Mouse (Mus musculus) CH12.LX (cell line): ENCODE measurements at regions not wholly inside any gene's neighbourhood (a gene's known extent, or its start where the extent isn't known, plus 50 kb on each side); places are given as distances from the start of the nearest gene placed in this dataset.

Source experiments
- DNase-seq: peaks from one replicate; pipeline ENCODE4 v3.0.0-alpha.2; 2013; ENCODE audit errors: extremely low read depth
- H3K27ac ChIP-seq: 2 replicates; pipeline ENCODE4 v1.5.1; 2012; ENCODE audit warnings: low read depth, mild to moderate bottlenecking, control low read depth, moderate library complexity; ENCODE audit not compliant: insufficient read depth
- H3K27me3 ChIP-seq: replicated peaks from 2 replicates; pipeline ENCODE3; 2012; ENCODE audit warnings: inconsistent platforms
- H3K36me3 ChIP-seq, 2 experiments: replicated peaks in 1 of 2; 2 replicates each; pipeline versions ENCODE3 to v1.6.1; 2012; ENCODE audit warnings: inconsistent platforms in 1 of 2, low read length in 1 of 2, mild to moderate bottlenecking in 1 of 2, mixed read lengths in 1 of 2, moderate library complexity in 1 of 2; ENCODE audit not compliant: control insufficient read depth in 1 of 2, insufficient read depth in 1 of 2
- H3K4me1 ChIP-seq, 2 experiments: 2 replicates each; pipeline ENCODE4 v1.6.1; 2012; ENCODE audit warnings: inconsistent platforms in 1 of 2, moderate library complexity in 1 of 2; ENCODE audit not compliant: insufficient read depth in 2 of 2, control insufficient read depth in 1 of 2
- H3K4me2 ChIP-seq: 2 replicates; pipeline ENCODE4 v1.6.1; 2012; ENCODE audit warnings: low read depth, mild to moderate bottlenecking, control low read depth; ENCODE audit not compliant: poor library complexity, insufficient read depth, severe bottlenecking
- H3K4me3 ChIP-seq, 3 experiments: fragments of 150-350 bp in 1 of 3; sonication (generic) in 1 of 3; replicated peaks in 1 of 3; 2 replicates each; pipeline versions ENCODE3 to v1.5.1; 2011 to 2012; ENCODE audit warnings: low read depth in 2 of 3, low read length in 2 of 3, mild to moderate bottlenecking in 2 of 3, moderate library complexity in 2 of 3, control low read depth in 1 of 3, improper control_type of control experiment in 1 of 3, inconsistent platforms in 1 of 3, mixed read lengths in 1 of 3; ENCODE audit not compliant: poor library complexity in 1 of 3
- H3K79me2 ChIP-seq: replicated peaks from 2 replicates; pipeline ENCODE4 v1.6.1; 2012; ENCODE audit warnings: mild to moderate bottlenecking, moderate library complexity; ENCODE audit not compliant: control insufficient read depth, poor library complexity, insufficient read depth, severe bottlenecking; ENCODE audit errors: extremely low read depth
- H3K9ac ChIP-seq: 2 replicates; pipeline ENCODE4 v1.6.1; 2012; ENCODE audit warnings: low read depth, mild to moderate bottlenecking, control low read depth, moderate library complexity; ENCODE audit not compliant: insufficient read depth
- H3K9me3 ChIP-seq: replicated peaks from 2 replicates; pipeline ENCODE3; 2012; ENCODE audit warnings: low read length, inconsistent platforms, mixed read lengths
- CHD1 ChIP-seq: IDR thresholded peaks from 2 replicates; pipeline ENCODE4 v1.6.1; 2012; ENCODE audit warnings: low read depth, low read length, improper control_type of control experiment, inconsistent platforms
- CHD2 ChIP-seq: IDR thresholded peaks from 2 replicates; pipeline ENCODE4 v1.6.1; 2011; ENCODE audit warnings: low read length, improper control_type of control experiment
- CTCF ChIP-seq, 2 experiments: IDR thresholded peaks in 1 of 2; conservative IDR thresholded peaks in 1 of 2; 2 replicates each; pipeline ENCODE4 v1.5.1; 2011 to 2012; ENCODE audit warnings: low read depth in 2 of 2, low read length in 2 of 2, improper control_type of control experiment in 1 of 2, inconsistent platforms in 1 of 2, mild to moderate bottlenecking in 1 of 2, moderate library complexity in 1 of 2
- MAFK ChIP-seq: IDR thresholded peaks from 2 replicates; pipeline ENCODE4 v1.6.1; 2011; ENCODE audit warnings: low read length, improper control_type of control experiment; ENCODE audit not compliant: insufficient replicate concordance
- MAZ ChIP-seq: IDR thresholded peaks from 2 replicates; pipeline ENCODE4 v1.6.1; 2012; ENCODE audit warnings: low read depth, mild to moderate bottlenecking, inconsistent platforms, low read length, improper control_type of control experiment, moderate library complexity
- MEF2A ChIP-seq: IDR thresholded peaks from 2 replicates; pipeline ENCODE4 v1.6.1; 2014; ENCODE audit warnings: low read depth, mild to moderate bottlenecking, inconsistent platforms, low read length, improper control_type of control experiment, borderline replicate concordance
- MXI1 ChIP-seq: IDR thresholded peaks from 2 replicates; pipeline ENCODE4 v1.6.1; 2011; ENCODE audit warnings: mild to moderate bottlenecking, low read depth, low read length, improper control_type of control experiment
- MYC ChIP-seq: IDR thresholded peaks from 2 replicates; pipeline ENCODE4 v1.6.1; 2011; ENCODE audit warnings: low read depth, mild to moderate bottlenecking, improper control_type of control experiment, low read length
- NRF1 ChIP-seq: IDR thresholded peaks from 2 replicates; pipeline ENCODE4 v1.6.1; 2014; ENCODE audit warnings: low read depth, mild to moderate bottlenecking, inconsistent platforms, low read length, improper control_type of control experiment, moderate library complexity
- POLR2AphosphoS2 ChIP-seq: IDR thresholded peaks from 2 replicates; pipeline ENCODE4 v1.6.1; 2011; ENCODE audit warnings: low read depth, low read length, improper control_type of control experiment
- TCF12 ChIP-seq: IDR thresholded peaks from 2 replicates; pipeline ENCODE4 v1.6.1; 2014; ENCODE audit warnings: low read depth, mild to moderate bottlenecking, inconsistent platforms, low read length, improper control_type of control experiment
- USF1 ChIP-seq: IDR thresholded peaks from 2 replicates; pipeline ENCODE4 v1.6.1; 2014; ENCODE audit warnings: low read depth, mild to moderate bottlenecking, inconsistent platforms, low read length, improper control_type of control experiment
- USF2 ChIP-seq: conservative IDR thresholded peaks from 2 replicates; pipeline ENCODE4 v1.6.1; 2011; ENCODE audit warnings: low read depth, low read length, improper control_type of control experiment
- ZC3H11A ChIP-seq: IDR thresholded peaks from 2 replicates; pipeline ENCODE4 v1.6.1; 2012; ENCODE audit warnings: low read depth, mild to moderate bottlenecking, inconsistent platforms, low read length, improper control_type of control experiment
- ZKSCAN1 ChIP-seq: IDR thresholded peaks from 2 replicates; pipeline ENCODE4 v1.6.1; 2012; ENCODE audit warnings: low read depth, inconsistent platforms, low read length, improper control_type of control experiment, borderline replicate concordance
- ZMIZ1 ChIP-seq: IDR thresholded peaks from 2 replicates; pipeline ENCODE4 v1.6.1; 2012; ENCODE audit warnings: low read depth, mild to moderate bottlenecking, inconsistent platforms, low read length, improper control_type of control experiment
- dilution Hi-C: fragments of 300-500 bp; cut with MboI; formaldehyde crosslinking; loops from 2 replicates; pipeline ENCODE4 v1.14.3; 2020; ENCODE audit warnings: low sequenced_read_pairs; ENCODE audit not compliant: extremely low pct_unique_long_range_greater_than_20kb, extremely low pct_ligation_motif_present
- in situ Hi-C: fragments of 300-500 bp; cut with MboI; formaldehyde crosslinking; loops from 3 replicates; pipeline ENCODE4 v1.14.3; 2019; ENCODE audit warnings: low sequenced_read_pairs, low pct_ligation_motif_present, low pct_unique_long_range_greater_than_20kb, mixed read lengths

- Histone ChIP-seq H3K27ac (no peak overlapping the region), H3K9me3 (peaks cover 85% of the 10 kb centered on the region), H3K9ac (no peak overlapping the region), H3K4me1 (no peaks in the 10 kb centered on the region), H3K4me3 (no peak overlapping the region), H3K4me2 (no peak overlapping the region), H3K36me3 (no peaks in the 10 kb centered on the region), H3K79me2 (no peaks in the 10 kb centered on the region), H3K27me3 (no peaks in the 10 kb centered on the region)
- no peak for DNase-seq
- dilution Hi-C loops (no loop called here), in situ Hi-C loops (no loop called here)
- TF ChIP-seq MAFK (no peak), ZC3H11A (no peak), USF2 (no peak), CHD2 (no peak), ZKSCAN1 (no peak), MYC (no peak), USF1 (no peak), ZMIZ1 (no peak)
Measured at GRCm38 (mm10) chr13:72417816-72418215, 210.8 kb upstream of the Irx2 start.

DNA sequence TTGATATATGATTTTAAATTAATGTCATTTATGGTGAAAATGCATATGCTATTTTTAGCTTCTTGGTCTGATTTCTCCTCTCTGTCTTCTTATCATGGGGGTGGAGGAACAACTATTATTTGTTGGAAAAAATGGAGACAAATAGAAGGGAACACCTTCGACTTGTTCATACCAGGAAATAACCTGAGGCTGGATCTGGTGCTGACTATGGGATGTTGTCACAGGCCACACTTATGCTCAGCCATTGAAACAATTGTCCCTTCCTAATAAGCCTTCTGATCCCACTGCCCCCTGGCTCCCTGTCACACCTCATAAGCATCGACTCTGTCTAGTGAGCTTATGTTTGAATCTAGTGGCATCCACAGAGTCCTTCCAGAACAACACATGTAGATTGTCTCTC, 210.3 kb upstream of the Irx2 start:
- in situ Hi-C loops (no loop called here), dilution Hi-C loops (no loop called here)
- Histone ChIP-seq H3K9me3 (peaks cover 87% of the 10 kb centered on the region), H3K4me3 (no peak overlapping the region), H3K9ac (no peak overlapping the region), H3K79me2 (no peaks in the 10 kb centered on the region), H3K27ac (no peak overlapping the region), H3K4me1 (no peaks in the 10 kb centered on the region), H3K36me3 (no peaks in the 10 kb centered on the region), H3K27me3 (no peaks in the 10 kb centered on the region), H3K4me2 (no peak overlapping the region)
- TF ChIP-seq CHD1, result no peak
- no peak for TF ChIP-seq TCF12
- no peak for TF ChIP-seq USF2
- TF ChIP-seq MAFK, result no peak
- no peak for TF ChIP-seq MAZ
- no peak for TF ChIP-seq CTCF (conservative IDR thresholded peaks at IDR 0.05 in 1 of 2, IDR thresholded peaks at IDR 0.05 in 1 of 2; ENCODE audit: low read depth in 2 of 2, low read length in 2 of 2)
- TF ChIP-seq MEF2A, result no peak
- no peak for TF ChIP-seq MXI1
- TF ChIP-seq POLR2AphosphoS2, result no peak
- no peak for TF ChIP-seq NRF1
- DNase-seq, result no peak
